10 mouse cellular contexts compared by ENCODE assay signal in genomic region chr15:6500787-6501186, GRCm38 (mm10). TPM values are rescaled to one million over a fixed set of nuclear protein-coding genes. Genes with fewer than 3 reads are reported as not detected.
DNase-seq lines count a peak whose midpoint lies in the region; ATAC-seq and TF ChIP-seq lines count a peak whose summit lies in the region.
"Had no signal": no experiment of that assay in that cellular context is flagged by ENCODE, and none has a peak within 500 bp of the region (broad histone marks: within the 10 kb centered on the region; RNA-seq: fewer than 3 reads in every experiment).

No protein-coding gene starts in this region.

- no peak; the same call in 1 of the 2 replicates for ATAC-seq in lung, embryonic 14.5 days (ENCODE audit: insufficient read depth)
- peak; percentile 89 for ATAC-seq in common myeloid progenitor, adult 5-6 weeks (replicated peaks; ENCODE audit: low read depth, poor library complexity, severe bottlenecking)
- ATAC-seq in midbrain, embryonic 14.5 days (ENCODE audit: low FRiP score, low TSS enrichment) = no peak

- TF ChIP-seq CTCF in lung, embryonic 14.5 days (IDR thresholded peaks at IDR 0.05; ENCODE audit: low read depth) = peak; percentile 25

- no peak overlapping the region for H3K4me3 ChIP-seq in lung, embryonic 14.5 days (ENCODE audit: low read depth, low read length)
- no peak overlapping the region for H3K4me3 ChIP-seq in midbrain, embryonic 14.5 days (replicated peaks; ENCODE audit: low read depth, low read length)
- H3K4me3 ChIP-seq: liver, embryonic 15.5 days had no signal

- no peaks in the 10 kb centered on the region for H3K9me3 ChIP-seq in lung, embryonic 14.5 days (ENCODE audit: low read depth, low read length)
- H3K9me3 ChIP-seq in midbrain, embryonic 14.5 days (ENCODE audit: control insufficient read depth, low read length) = no peaks in the 10 kb centered on the region
- H3K9me3 ChIP-seq: liver, embryonic 15.5 days had no signal

- no peak overlapping the region for H3K9ac ChIP-seq in lung, embryonic 14.5 days
- H3K9ac ChIP-seq in midbrain, embryonic 14.5 days (replicated peaks; ENCODE audit: low read length) = no peak overlapping the region
- H3K9ac ChIP-seq: liver, embryonic 15.5 days had no signal

- H3K4me2 ChIP-seq in lung, embryonic 14.5 days = no peak overlapping the region
- H3K4me2 ChIP-seq in midbrain, embryonic 14.5 days (ENCODE audit: low read length) = no peak overlapping the region
- H3K4me2 ChIP-seq: liver, embryonic 15.5 days had no signal

- H3K27ac ChIP-seq in lung, embryonic 14.5 days (ENCODE audit: low read depth) = no peak overlapping the region
- H3K27ac ChIP-seq in midbrain, embryonic 14.5 days (replicated peaks; ENCODE audit: low read depth, low read length) = no peak overlapping the region
- H3K27ac ChIP-seq: liver, embryonic 15.5 days had no signal

- no peaks in the 10 kb centered on the region for H3K4me1 ChIP-seq in lung, embryonic 14.5 days (ENCODE audit: insufficient read depth)
- H3K4me1 ChIP-seq in midbrain, embryonic 14.5 days (ENCODE audit: control insufficient read depth, insufficient read depth, low read length) = no peaks in the 10 kb centered on the region
- H3K4me1 ChIP-seq: liver, embryonic 15.5 days had no signal

- no peaks in the 10 kb centered on the region for H3K27me3 ChIP-seq in lung, embryonic 14.5 days (ENCODE audit: insufficient read depth, low read length)
- H3K27me3 ChIP-seq in midbrain, embryonic 14.5 days (ENCODE audit: control insufficient read depth, insufficient read depth, low read length) = no peaks in the 10 kb centered on the region
- H3K27me3 ChIP-seq: liver, embryonic 15.5 days had no signal

- H3K36me3 ChIP-seq in lung, embryonic 14.5 days (ENCODE audit: insufficient read depth) = no peaks in the 10 kb centered on the region
- H3K36me3 ChIP-seq in midbrain, embryonic 14.5 days (ENCODE audit: control insufficient read depth, insufficient read depth, low read length) = no peaks in the 10 kb centered on the region
- H3K36me3 ChIP-seq: liver, embryonic 15.5 days had no signal

- peak; percentile 31 for DNase-seq in lung, embryonic 14.5 days
- no peak for DNase-seq in lung, adult 18-20 months
- peak; percentile 3 for DNase-seq in large intestine, adult 2 months (ENCODE audit: low read depth, low spot score)
- peak; percentile 15 for DNase-seq in skeletal muscle tissue, adult 2 months (ENCODE audit: low read depth, low spot score)
- no peak for DNase-seq in midbrain, embryonic 14.5 days
- DNase-seq in thymus, postnatal 14 days = no peak
- DNase-seq in urinary bladder, adult 18-20 months (ENCODE audit: low spot score in 2 of 2) = no peak

- 26% methylated on average over 1 of the region's 1 CpGs for WGBS in lung, embryonic 14.5 days
- WGBS in large intestine, adult 2 months = 30% methylated on average over 1 of the region's 1 CpGs
- 50% methylated on average over 1 of the region's 1 CpGs for WGBS in midbrain, embryonic 14.5 days

RNA-seq across cellular contexts. Expression of gene Fyb, which starts 21.9 kb away (rescaled TPM):
- polyA plus RNA-seq in lung, embryonic 14.5 days (2014; fragmentation: Nextera tagmentation; extraction: Ambion mirVana) = 6.2 and 6.5 TPM in 2 replicates
- total RNA-seq in common myeloid progenitor, adult 5-6 weeks (2017) = 40.5 and 132 TPM in 2 replicates
- 45.9 and 49.9 TPM in 2 replicates for polyA plus RNA-seq in large intestine, adult 2 months (2012; rRNA removed)
- 0.67 and 6.1 TPM in 2 replicates for polyA plus RNA-seq in midbrain, embryonic 14.5 days (2014; fragmentation: Nextera tagmentation; extraction: Ambion mirVana)

RNA-seq across cellular contexts. Expression of gene C9, which starts 55.7 kb away (rescaled TPM):
- polyA plus RNA-seq in lung, embryonic 14.5 days (2014; fragmentation: Nextera tagmentation; extraction: Ambion mirVana) = not detected in 2 replicates
- total RNA-seq in common myeloid progenitor, adult 5-6 weeks (2017) = not detected in 2 replicates
- polyA plus RNA-seq in large intestine, adult 2 months (2012; rRNA removed) = not detected in 2 replicates
- not detected in 2 replicates for polyA plus RNA-seq in midbrain, embryonic 14.5 days (2014; fragmentation: Nextera tagmentation; extraction: Ambion mirVana)
- polyA plus RNA-seq: gonadal fat pad, adult 2 months had no signal

Comparison
In these comparisons a context has a peak if more than half of its experiments do, and no peak if none do; other contexts are left out.
1. DNase-seq: peak in lung, embryonic 14.5 days (single experiment), large intestine, adult 2 months (single experiment) and skeletal muscle tissue, adult 2 months (single experiment); none in lung, adult 18-20 months (0 of 2), midbrain, embryonic 14.5 days (single experiment), thymus, postnatal 14 days (single experiment) and urinary bladder, adult 18-20 months (0 of 2).